Mouse (Mus musculus) layer of hippocampus, adult 8-10 months (tissue): ENCODE measurements around the gene Gm3415. TPM values are rescaled to one million over a fixed set of nuclear protein-coding genes. Genes with fewer than 3 reads are reported as not detected.
"Not testable (repeated sequence)": the region's sequence is repeated elsewhere in the genome, so short reads cannot be mapped to it uniquely, and the experiment has no call there.

Experiments
- DNase-seq, 2 experiments: peaks; one replicate each; pipeline ENCODE4 v3.0.0; 2022; ENCODE audit warnings: low spot score in 2 of 2
- total RNA-seq, 4 experiments: library from RNA; stranded (reverse); gene quantifications; 2 replicates each; pipeline ENCODE4 v1.2.4; 2022

The Gm3415 gene
- total RNA-seq, 4 experiments from 2014 or later = not detected

DNA sequence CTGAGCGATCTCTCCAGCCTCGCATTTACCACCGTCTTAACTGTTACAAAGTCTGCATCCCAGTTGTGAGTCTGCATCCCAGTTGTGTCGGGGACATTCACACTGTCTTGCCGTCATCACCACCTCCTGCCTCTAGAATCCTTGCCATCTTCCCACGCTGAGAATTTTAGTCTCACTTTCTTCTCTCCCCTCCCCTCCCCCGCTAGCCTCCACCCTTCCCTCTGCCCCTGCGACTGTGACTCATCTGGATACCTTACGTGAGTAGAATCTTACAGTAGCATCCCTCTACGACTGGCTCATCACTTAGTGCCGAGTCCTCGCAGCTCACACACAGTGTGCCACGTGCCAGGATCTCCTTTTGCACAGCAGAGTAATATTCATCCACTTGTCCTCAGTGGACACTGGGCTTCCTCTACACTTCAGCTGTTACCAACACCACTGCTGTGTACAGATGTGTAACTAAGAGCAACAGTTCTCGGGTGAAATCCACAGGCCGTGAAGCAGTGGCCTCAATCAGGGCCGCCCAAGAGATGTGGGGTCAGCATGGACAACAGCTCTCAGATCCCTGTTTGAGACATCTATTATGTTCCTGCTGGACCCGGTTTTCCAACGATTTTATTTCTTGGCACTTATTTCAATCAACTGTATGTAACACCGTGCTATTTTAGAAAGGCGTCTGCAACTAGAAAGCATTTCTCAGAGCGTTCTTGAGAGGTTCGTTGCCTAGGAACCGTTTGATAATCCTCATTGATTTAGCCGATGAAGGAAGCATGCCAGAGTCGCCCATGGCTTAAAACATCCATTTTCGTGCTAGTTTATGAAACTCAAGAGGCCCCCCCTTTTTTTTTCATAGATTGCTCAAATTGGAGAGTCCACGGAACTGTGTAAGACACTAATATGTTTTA is 42.5 kb downstream of the Gm3415 start:
- no peak for DNase-seq

DNA sequence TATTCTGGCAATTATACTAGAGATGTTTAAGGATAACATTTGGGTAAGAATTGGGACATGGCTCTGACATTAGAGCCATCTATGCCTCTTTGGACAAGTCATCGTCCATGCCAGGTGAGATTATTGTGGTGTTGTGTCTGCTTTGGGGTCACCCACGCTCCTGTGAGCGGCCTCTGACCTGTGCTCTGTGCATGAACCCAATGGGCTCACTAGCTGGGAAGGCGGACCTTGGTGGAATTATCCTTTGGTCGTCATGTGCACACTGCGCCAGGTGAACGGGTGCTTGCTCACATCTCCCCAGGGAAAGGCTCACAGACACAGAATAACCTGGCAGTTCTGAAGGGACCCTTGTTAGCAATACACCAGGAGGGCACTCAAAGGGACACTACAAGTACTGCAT is 43.3 kb downstream of the Gm3415 start:
- not testable (repeated sequence) for DNase-seq

DNA sequence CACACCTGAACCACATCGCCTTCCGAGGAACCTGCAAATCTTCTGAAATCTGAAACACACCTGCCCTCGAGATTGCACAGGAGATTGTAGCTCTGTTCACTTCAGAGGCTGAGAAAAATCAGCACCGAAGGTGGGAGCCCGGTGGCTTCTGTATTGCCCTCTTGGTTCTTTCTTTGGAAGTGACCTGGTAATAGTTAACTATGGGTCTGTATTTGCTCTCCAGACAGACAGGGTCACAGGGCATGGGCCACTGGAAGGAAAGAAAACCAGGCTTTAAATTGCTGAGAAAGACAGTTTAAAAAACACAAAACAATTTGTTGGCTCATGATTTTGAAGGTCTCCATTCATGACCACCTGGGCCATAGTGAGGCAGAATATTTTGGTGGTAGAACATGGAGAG is 44.0 kb downstream of the Gm3415 start:
- DNase-seq = no peak

DNA sequence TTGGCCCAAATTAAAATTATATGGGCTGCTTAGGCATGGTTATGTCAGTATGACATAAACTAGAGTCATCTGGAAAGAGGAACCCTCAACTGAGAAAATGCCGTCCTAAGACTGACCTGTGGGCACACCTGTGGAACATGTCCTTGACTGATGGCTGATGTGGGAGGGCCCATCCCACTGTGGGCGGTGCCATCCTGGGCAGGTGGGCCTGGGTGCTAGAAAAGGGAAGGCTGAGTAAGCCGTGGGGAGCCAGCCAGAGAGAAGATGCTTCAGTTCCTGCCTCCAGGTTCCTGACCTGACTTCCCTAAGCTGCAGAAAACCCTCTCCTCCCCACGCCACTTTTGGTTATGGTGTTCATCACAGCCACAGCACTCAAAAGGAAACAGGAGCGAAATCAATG is 50.3 kb downstream of the Gm3415 start:
- DNase-seq = no peak

DNA sequence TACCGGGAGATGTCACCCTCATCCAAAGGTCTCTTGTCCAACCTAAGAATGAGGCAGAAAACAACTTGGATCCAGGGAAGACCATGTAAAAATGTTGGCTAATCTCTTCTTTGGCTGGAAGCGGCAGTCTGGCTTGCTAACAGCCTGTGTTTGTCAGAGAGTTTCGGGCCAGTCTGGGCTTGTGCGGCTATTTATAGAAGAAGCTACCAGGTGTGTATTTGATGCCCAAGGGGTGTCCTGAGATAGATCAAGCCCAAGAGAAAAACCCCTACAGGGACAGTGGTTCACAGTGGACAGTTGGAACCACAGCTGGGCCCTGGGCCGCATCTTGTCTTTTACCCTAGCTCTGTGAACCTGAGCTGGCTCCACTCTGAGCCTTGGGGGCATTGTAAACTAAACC is 51.0 kb downstream of the Gm3415 start:
- no peak for DNase-seq

DNA sequence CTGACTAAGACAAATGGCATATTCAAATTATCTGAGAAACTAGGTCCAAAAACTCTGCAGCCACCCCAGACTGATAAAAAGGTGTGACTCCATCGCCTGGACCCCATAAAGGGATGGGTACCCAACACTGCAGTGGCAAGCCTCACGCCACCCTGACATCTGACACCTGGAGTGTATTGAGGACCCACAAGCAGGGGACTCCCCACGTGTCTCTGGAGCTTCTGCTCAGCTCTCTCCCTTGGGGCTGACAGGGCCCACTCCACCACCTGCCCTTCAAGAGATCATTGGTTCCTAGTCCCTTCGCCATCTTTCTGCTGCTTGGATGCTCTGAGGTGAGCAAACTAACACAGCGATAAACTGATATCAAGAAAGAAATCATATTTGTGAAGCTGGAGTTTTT is 51.9 kb downstream of the Gm3415 start:
- DNase-seq = no peak

Other genes with a start within 250 kb of the Gm3415 start
- gene Wasf3, start 171.2 kb upstream of the Gm3415 start, total RNA-seq = 100 to 1,000 TPM in 1 of 4 experiments, 10 to 100 TPM in 3; 92.2 to 101 (median 96.8) TPM
- not detected for gene Gm6408, start 74.2 kb upstream of the Gm3415 start, total RNA-seq
- not detected for gene Gm6370, start 64.8 kb upstream of the Gm3415 start, total RNA-seq
- gene 4930449I24Rik, start 53.7 kb upstream of the Gm3415 start, total RNA-seq = not detected
- not detected for gene Gm3402, start 42.0 kb upstream of the Gm3415 start, total RNA-seq
- gene Gm3404, start 30.3 kb upstream of the Gm3415 start, total RNA-seq = not detected
- not detected for gene Gm3409, start 18.5 kb upstream of the Gm3415 start, total RNA-seq
- 10 to 100 TPM; 29.4 to 40.7 (median 30.4) TPM for gene Gpr12, start 29.1 kb downstream of the Gm3415 start, total RNA-seq
- 10 to 100 TPM; 52.3 to 61.4 (median 57.4) TPM for gene Usp12, start 238.9 kb downstream of the Gm3415 start, total RNA-seq